In genomic region chr10:95666791-95667190, GRCm38 (mm10) we compare ENCODE assay signal across 35 mouse cellular contexts. TPM values are rescaled to one million over a fixed set of nuclear protein-coding genes. Genes with fewer than 3 reads are reported as not detected.
"Had no signal": no experiment of that assay in that cellular context is flagged by ENCODE, and none has a peak within 500 bp of the region (broad histone marks: within the 10 kb centered on the region; RNA-seq: fewer than 3 reads in every experiment).

No protein-coding gene starts in this region.

- DNase-seq: cerebellum, adult 18-20 months; cerebellum, adult 2 months; cerebellum, adult 8-10 months; cerebellum, adult 9-10 months; cerebellum, adult 9-11 months; cerebellum, postnatal 10 days; cerebellum, postnatal 14 days; cerebellum, postnatal 25 days; cerebellum, postnatal 36 days; embryo, embryonic 11 days; forebrain, postnatal 0 days; gastrocnemius, postnatal 10 days; gastrocnemius, postnatal 14 days; gastrocnemius, postnatal 25 days; gastrocnemius, postnatal 36 days; heart, adult 2 months had no signal

- H3K27ac ChIP-seq: embryonic facial prominence, embryonic 10.5 days; embryonic facial prominence, embryonic 12.5 days; embryonic facial prominence, embryonic 13.5 days; embryonic facial prominence, embryonic 15.5 days; forebrain, embryonic 10.5 days; forebrain, embryonic 12.5 days; forebrain, embryonic 13.5 days; forebrain, embryonic 15.5 days; heart, adult 2 months had no signal

- H3K4me3 ChIP-seq: embryonic facial prominence, embryonic 10.5 days; embryonic facial prominence, embryonic 12.5 days; embryonic facial prominence, embryonic 13.5 days; embryonic facial prominence, embryonic 15.5 days; erythroblast, embryonic 14.5 days; forebrain, embryonic 10.5 days; forebrain, embryonic 12.5 days; forebrain, embryonic 13.5 days; forebrain, embryonic 15.5 days; heart, adult 2 months had no signal

- H3K4me2 ChIP-seq: embryonic facial prominence, embryonic 12.5 days; embryonic facial prominence, embryonic 13.5 days; embryonic facial prominence, embryonic 15.5 days; forebrain, embryonic 12.5 days; forebrain, embryonic 13.5 days; forebrain, embryonic 15.5 days had no signal

- H3K9me3 ChIP-seq: embryonic facial prominence, embryonic 10.5 days; embryonic facial prominence, embryonic 12.5 days; embryonic facial prominence, embryonic 13.5 days; embryonic facial prominence, embryonic 15.5 days; forebrain, embryonic 10.5 days; forebrain, embryonic 12.5 days; forebrain, embryonic 13.5 days; forebrain, embryonic 15.5 days had no signal

- H3K9ac ChIP-seq: embryonic facial prominence, embryonic 12.5 days; embryonic facial prominence, embryonic 13.5 days; embryonic facial prominence, embryonic 15.5 days; forebrain, embryonic 12.5 days; forebrain, embryonic 13.5 days; forebrain, embryonic 15.5 days; forebrain, postnatal 0 days had no signal

- H3K4me1 ChIP-seq: embryonic facial prominence, embryonic 12.5 days; forebrain, embryonic 13.5 days; forebrain, embryonic 15.5 days had no signal

- ATAC-seq: forebrain, embryonic 13.5 days; forebrain, embryonic 14.5 days; forebrain, embryonic 15.5 days; forebrain, embryonic 16.5 days had no signal

- H3K36me3 ChIP-seq: embryonic facial prominence, embryonic 10.5 days; embryonic facial prominence, embryonic 12.5 days; embryonic facial prominence, embryonic 13.5 days; embryonic facial prominence, embryonic 15.5 days; forebrain, embryonic 10.5 days; forebrain, embryonic 12.5 days; forebrain, embryonic 15.5 days had no signal

- H3K27me3 ChIP-seq: embryonic facial prominence, embryonic 12.5 days; embryonic facial prominence, embryonic 13.5 days; embryonic facial prominence, embryonic 15.5 days; forebrain, embryonic 12.5 days; forebrain, embryonic 13.5 days; forebrain, embryonic 15.5 days had no signal

RNA-seq across cellular contexts. Expression of gene Anapc15-ps, which starts 6.5 kb away (rescaled TPM):
- total RNA-seq: forebrain, postnatal 0 days; gastrocnemius, adult 18-20 months; gastrocnemius, adult 8-10 months; gastrocnemius, postnatal 10 days; gastrocnemius, postnatal 14 days; gastrocnemius, postnatal 25 days; gastrocnemius, postnatal 36 days; heart, adult 2 months; heart, adult 8-10 months had no signal
- polyA plus RNA-seq: cortical plate, adult 2 months; embryonic facial prominence, embryonic 10.5 days; embryonic facial prominence, embryonic 11.5 days; embryonic facial prominence, embryonic 12.5 days; embryonic facial prominence, embryonic 13.5 days; embryonic facial prominence, embryonic 14.5 days; embryonic facial prominence, embryonic 15.5 days; erythroblast, embryonic 14.5 days; forebrain, embryonic 10.5 days; forebrain, embryonic 11.5 days; forebrain, embryonic 12.5 days; forebrain, embryonic 13.5 days; forebrain, embryonic 14.5 days; forebrain, embryonic 15.5 days; forebrain, embryonic 16.5 days; forebrain, postnatal 0 days; gonadal fat pad, adult 2 months; heart, adult 2 months had no signal
